Mouse (Mus musculus): Measurements from ENCODE around the gene Snd1.

DNA sequence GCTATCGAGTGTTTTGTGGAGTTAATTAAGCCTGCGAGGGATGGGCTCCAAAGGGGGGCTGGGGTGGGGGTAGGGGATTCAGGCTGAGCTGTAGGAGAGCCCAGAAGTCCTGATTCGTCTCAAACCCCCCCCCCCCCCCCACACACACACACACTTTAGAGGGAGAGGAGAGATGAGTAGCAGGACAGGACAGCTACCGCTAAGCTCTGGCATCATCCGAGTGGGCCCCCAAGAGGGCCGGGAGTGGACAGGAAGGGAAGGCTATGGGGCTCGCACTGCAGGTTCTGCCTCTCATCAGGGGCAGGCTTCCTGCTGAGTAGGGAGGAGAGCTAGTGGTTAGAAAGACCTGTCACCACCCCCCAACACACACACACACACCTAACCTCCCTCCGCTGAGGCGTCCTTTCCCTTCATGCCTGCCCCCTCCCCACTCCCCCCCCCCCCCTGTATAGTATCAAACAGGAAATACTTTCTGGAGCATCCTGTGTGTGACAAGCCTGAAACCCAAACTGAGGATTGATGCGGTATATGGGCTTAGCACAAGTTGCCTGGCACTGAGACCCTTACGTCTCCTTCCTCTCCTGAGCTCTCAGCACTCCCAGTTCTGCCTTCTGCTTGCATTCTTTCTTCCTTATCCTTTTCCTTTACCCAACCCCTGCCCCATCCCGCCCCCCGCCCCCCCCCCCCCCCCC is 456.8 kb downstream of the Snd1 start:
- TF ChIP-seq CTCF (IDR thresholded peaks at IDR 0.05; ENCODE audit: borderline replicate concordance, insufficient read depth, low read length) (no peak), POLR2A (IDR thresholded peaks at IDR 0.05; ENCODE audit: low read depth, low read length) (no peak)

Measured in embryonic fibroblast, embryonic 13.5 days (primary cell).